Mouse (Mus musculus) NIH3T3 (cell line): ENCODE measurements around the gene Rbm47.
A peak's percentile ranks its signal among the peaks of the same experiment; 100 is the strongest.
"Not testable (repeated sequence)": the region's sequence is repeated elsewhere in the genome, so short reads cannot be mapped to it uniquely, and the experiment has no call there.

ENCODE experiments used
- DNase-seq: peaks from one replicate; pipeline ENCODE4 v3.0.0-alpha.2; 2012; ENCODE audit warnings: low read depth

Gene Rbm47

GRCm38 (mm10) chr5:66026796-66027195 is 146.1 kb downstream of the Rbm47 start:
- DNase-seq: no peak

GRCm38 (mm10) chr5:66015449-66015961 is 157.4 kb downstream of the Rbm47 start:
- DNase-seq: no peak

- DNase-seq: no peak
Measured at GRCm38 (mm10) chr5:66014437-66014836, 158.5 kb downstream of the Rbm47 start.

- no peak for DNase-seq
Measured at GRCm38 (mm10) chr5:66013999-66014398, 158.9 kb downstream of the Rbm47 start.

- no peak for DNase-seq
Measured at GRCm38 (mm10) chr5:66008245-66008967, 164.5 kb downstream of the Rbm47 start.

GRCm38 (mm10) chr5:66005041-66005678 is 167.8 kb downstream of the Rbm47 start:
- no peak for DNase-seq

- no peak for DNase-seq
Measured at GRCm38 (mm10) chr5:66004134-66004925, 168.6 kb downstream of the Rbm47 start, which contains the start of gene 9130230L23Rik. Gene 9130230L23Rik, minus strand, starts transcription at chr5:66004285.

GRCm38 (mm10) chr5:66001232-66001631 is 171.7 kb downstream of the Rbm47 start:
- DNase-seq: no peak

GRCm38 (mm10) chr5:66000567-66001125 is 172.3 kb downstream of the Rbm47 start:
- peak; percentile 42 for DNase-seq

- peak; percentile 30 for DNase-seq
Measured at GRCm38 (mm10) chr5:66000074-66000473, 172.8 kb downstream of the Rbm47 start.

GRCm38 (mm10) chr5:65999106-65999505 is 173.8 kb downstream of the Rbm47 start:
- no peak for DNase-seq

GRCm38 (mm10) chr5:65997813-65998212 is 175.1 kb downstream of the Rbm47 start:
- DNase-seq: no peak

- DNase-seq: no peak
Measured at GRCm38 (mm10) chr5:65994643-65995042, 178.3 kb downstream of the Rbm47 start.

- DNase-seq: peak; percentile 53
Measured at GRCm38 (mm10) chr5:65991191-65991590, 181.7 kb downstream of the Rbm47 start.

- DNase-seq: not testable (repeated sequence)
Measured at GRCm38 (mm10) chr5:65987004-65987403, 185.9 kb downstream of the Rbm47 start.

- DNase-seq: no peak
Measured at GRCm38 (mm10) chr5:65986426-65986825, 186.5 kb downstream of the Rbm47 start.

- no peak for DNase-seq
Measured at GRCm38 (mm10) chr5:65975731-65976130, 197.2 kb downstream of the Rbm47 start.

GRCm38 (mm10) chr5:65973189-65973588 is 199.7 kb downstream of the Rbm47 start:
- peak; percentile 71 for DNase-seq

- no peak for DNase-seq
Measured at GRCm38 (mm10) chr5:65968004-65968403, 204.9 kb downstream of the Rbm47 start.

- no peak for DNase-seq
Measured at GRCm38 (mm10) chr5:65967091-65967490, 205.8 kb downstream of the Rbm47 start.
